Mouse (Mus musculus) hindbrain, embryonic 11.5 days (tissue): ENCODE results near the gene Hif1an. TPM values are rescaled to one million over a fixed set of nuclear protein-coding genes. Genes with fewer than 3 reads are reported as not detected.

Experiments
- ATAC-seq: fragments of 200-750 bp; cut with Nextera tagmentation; 2 replicates; pipeline ENCODE4 v1.8.0; 2017; ENCODE audit warnings: mild to moderate bottlenecking, moderate TSS enrichment, moderate library complexity; ENCODE audit not compliant: low FRiP score
- DNase-seq: peaks from one replicate; pipeline ENCODE4 v3.0.0-alpha.2; 2015; ENCODE audit warnings: low spot score
- H3K27ac ChIP-seq: fragments of 300-500 bp; sonication (generic); 2 replicates; pipeline ENCODE4 v1.5.1; 2014; ENCODE audit warnings: mild to moderate bottlenecking, low read depth, low read length
- H3K27me3 ChIP-seq: fragments of 300-500 bp; sonication (generic); 2 replicates; pipeline ENCODE4 v1.6.1; 2014; ENCODE audit warnings: mild to moderate bottlenecking, low read length, moderate library complexity, mixed read lengths; ENCODE audit not compliant: control insufficient read depth, insufficient read depth
- H3K36me3 ChIP-seq: fragments of 300-500 bp; sonication (generic); 2 replicates; pipeline ENCODE4 v1.6.1; 2014; ENCODE audit warnings: mild to moderate bottlenecking, low read length, moderate library complexity, mixed read lengths; ENCODE audit not compliant: control insufficient read depth, insufficient read depth
- H3K4me1 ChIP-seq: fragments of 300-500 bp; sonication (generic); replicated peaks from 2 replicates; pipeline ENCODE4 v1.6.1; 2014; ENCODE audit warnings: low read length, mixed read lengths; ENCODE audit not compliant: control insufficient read depth, insufficient read depth
- H3K4me2 ChIP-seq: fragments of 300-500 bp; sonication (generic); replicated peaks from 2 replicates; pipeline ENCODE4 v1.6.1; 2014; ENCODE audit warnings: mild to moderate bottlenecking, low read depth, low read length
- H3K4me3 ChIP-seq: fragments of 300-500 bp; sonication (generic); 2 replicates; pipeline ENCODE4 v1.5.1; 2014; ENCODE audit warnings: low read depth, low read length
- H3K9ac ChIP-seq: fragments of 300-500 bp; sonication (generic); 2 replicates; pipeline ENCODE4 v1.6.1; 2014; ENCODE audit warnings: low read depth, low read length
- H3K9me3 ChIP-seq: fragments of 300-500 bp; sonication (generic); 2 replicates; pipeline ENCODE4 v1.6.1; 2016; ENCODE audit warnings: low read length; ENCODE audit not compliant: control insufficient read depth
- WGBS: fragments of 180-500 bp; shearing (Covaris S2); extraction: QIAGEN DNeasy Blood & Tissue Kit; methylation state at CpG from one replicate; pipeline ENCODE4 v1.1.7; 2014; 5-methylcytosine and 5-hydroxymethylcytosine counted together
- polyA plus RNA-seq: library from polyadenylated mRNA; unstranded; fragments of >200 nt; fragmentation: Nextera tagmentation; extraction: Ambion mirVana; gene quantifications from 2 replicates; pipeline ENCODE4 v1.2.1, GENCODE M21; 2014

Gene Hif1an
- polyA plus RNA-seq, 1 experiment from 2014 or later: 31.9 TPM

DNA sequence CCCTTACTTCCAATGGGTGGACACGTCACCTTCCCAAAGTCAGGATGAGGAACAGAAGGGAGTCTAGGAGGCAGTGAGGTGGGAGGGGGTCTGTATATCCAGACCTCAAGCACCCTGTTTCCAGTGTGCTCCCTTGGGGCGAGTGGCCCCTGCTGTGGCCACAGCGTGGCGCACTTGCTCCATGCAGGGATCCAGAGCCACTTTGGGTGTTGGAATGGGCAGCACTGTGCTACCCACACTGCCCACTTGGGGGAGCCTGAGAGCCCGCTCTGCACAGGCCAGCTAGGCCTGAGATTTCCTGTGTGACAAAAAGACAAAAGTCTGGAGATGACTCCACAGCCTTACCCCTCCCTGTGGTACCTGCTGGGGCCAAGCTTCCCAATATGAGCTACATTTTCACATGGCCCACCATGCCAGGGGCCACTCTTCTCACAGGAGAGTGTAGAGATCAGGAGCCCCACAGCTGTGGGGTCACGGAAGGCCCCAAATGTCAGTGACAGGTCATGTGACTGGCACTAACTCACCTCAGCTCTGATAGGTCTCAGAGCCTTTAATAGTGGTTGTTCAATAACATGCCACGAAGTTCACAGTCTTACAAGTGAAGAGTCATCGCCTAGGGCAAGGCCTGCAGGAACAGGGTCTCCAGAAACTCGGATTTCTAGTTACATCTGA is 20.1 kb downstream of the Hif1an start:
- H3K27me3 ChIP-seq: peaks cover 10% of the 10 kb centered on the region; the same call in 1 of the 2 replicates
- H3K27ac ChIP-seq: no peak overlapping the region
- H3K9ac ChIP-seq: no peak overlapping the region
- no peaks in the 10 kb centered on the region for H3K9me3 ChIP-seq
- no peaks in the 10 kb centered on the region for H3K36me3 ChIP-seq
- DNase-seq: peak; percentile 97
- ATAC-seq: peak; percentile 82
- 34% methylated on average over 9 of the region's 9 CpGs for WGBS
- no peak overlapping the region; the same call in 1 of the 2 replicates for H3K4me2 ChIP-seq
- H3K4me3 ChIP-seq: no peak overlapping the region
- no peaks in the 10 kb centered on the region for H3K4me1 ChIP-seq

DNA sequence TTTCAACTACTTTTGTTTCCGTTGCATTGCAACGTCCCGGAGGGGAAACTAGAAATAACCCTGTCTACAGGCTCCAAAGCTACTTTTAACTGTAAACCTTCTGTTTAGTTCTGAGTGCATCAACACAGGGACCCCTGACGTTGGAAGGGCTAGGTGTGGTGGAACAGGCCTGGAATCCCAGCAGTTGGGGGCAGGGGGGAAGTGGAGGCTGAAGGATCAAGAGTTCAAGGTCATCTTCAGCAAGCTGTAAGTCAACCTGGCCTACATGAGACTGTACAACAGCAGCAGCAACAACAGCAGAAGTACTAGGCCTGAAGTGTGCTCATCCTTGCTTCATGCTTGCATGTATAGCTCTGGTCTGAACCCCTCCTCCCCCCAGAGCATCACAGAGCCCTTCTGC is 25.4 kb downstream of the Hif1an start:
- no peak overlapping the region for H3K4me2 ChIP-seq
- H3K27ac ChIP-seq: no peak overlapping the region
- H3K4me1 ChIP-seq: no peaks in the 10 kb centered on the region
- DNase-seq (no peak), ATAC-seq (no peak)
- H3K4me3 ChIP-seq: no peak overlapping the region
- H3K27me3 ChIP-seq: peaks cover 10% of the 10 kb centered on the region; the same call in 1 of the 2 replicates
- H3K36me3 ChIP-seq: no peaks in the 10 kb centered on the region
- H3K9me3 ChIP-seq: no peaks in the 10 kb centered on the region
- 32% methylated on average over 4 of the region's 4 CpGs for WGBS
- H3K9ac ChIP-seq: no peak overlapping the region

DNA sequence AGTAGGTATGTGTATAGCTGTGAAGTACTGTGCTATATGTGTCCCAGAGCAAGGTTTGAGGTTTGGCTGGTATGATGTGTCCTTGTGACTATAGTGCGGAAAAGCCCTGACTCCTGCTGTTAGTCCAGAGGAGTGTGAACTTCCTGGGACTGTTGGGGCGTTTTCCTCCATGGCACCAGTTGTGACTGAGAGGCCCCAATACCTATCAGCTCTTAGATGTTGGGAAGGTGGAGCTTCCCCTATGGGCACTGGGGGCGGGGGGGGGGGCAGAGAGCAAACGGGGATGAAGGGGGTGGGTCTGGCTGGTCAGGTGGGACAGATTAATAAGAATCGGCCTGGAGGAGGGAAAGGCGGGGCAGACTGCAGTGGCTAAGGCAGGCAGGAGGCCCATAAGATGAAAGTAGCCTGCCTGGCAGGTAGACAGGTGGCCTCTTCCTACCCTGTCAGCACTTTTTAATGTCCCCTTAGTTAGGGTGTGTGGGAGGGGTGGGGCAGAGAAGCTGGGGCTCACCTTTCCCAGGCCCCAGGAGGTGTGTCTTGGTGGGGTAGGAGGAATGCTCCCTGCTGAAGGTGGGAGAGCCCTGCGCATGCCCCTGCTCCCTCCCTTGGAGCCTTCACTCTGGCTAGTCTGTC is 27.1 kb downstream of the Hif1an start:
- Histone ChIP-seq H3K9ac (no peak overlapping the region), H3K27ac (no peak overlapping the region), H3K4me2 (no peak overlapping the region), H3K4me1 (no peaks in the 10 kb centered on the region), H3K4me3 (no peak overlapping the region), H3K36me3 (no peaks in the 10 kb centered on the region), H3K27me3 (peaks cover 6% of the 10 kb centered on the region; the same call in 1 of the 2 replicates), H3K9me3 (no peaks in the 10 kb centered on the region)
- DNase-seq (no peak), ATAC-seq (no peak)
- WGBS: 55% methylated on average over 7 of the region's 7 CpGs

DNA sequence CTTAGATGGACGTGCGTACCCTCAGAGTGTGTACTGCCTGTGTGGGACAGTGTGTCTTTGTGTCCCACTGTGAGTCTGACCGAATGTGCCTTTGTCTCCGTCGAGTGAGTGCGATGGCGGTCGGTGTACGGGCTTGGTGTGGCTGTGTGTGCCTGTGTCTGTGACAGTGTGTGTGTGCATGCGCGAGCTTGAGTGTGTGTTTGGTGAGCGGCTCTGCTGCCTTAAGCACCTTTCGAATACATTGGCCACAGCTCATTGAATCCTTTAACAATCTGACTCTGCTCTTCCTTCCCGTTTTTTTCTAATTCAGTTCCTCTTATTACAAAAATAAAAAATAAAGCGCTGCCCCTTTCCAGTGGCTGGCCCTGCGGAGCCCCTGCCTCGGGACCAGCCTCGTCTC is 28.3 kb downstream of the Hif1an start:
- no peaks in the 10 kb centered on the region for H3K9me3 ChIP-seq
- H3K4me1 ChIP-seq: no peaks in the 10 kb centered on the region
- H3K4me3 ChIP-seq: no peak overlapping the region
- H3K27ac ChIP-seq: peak overlapping the region; percentile 47; the same call in 1 of the 2 replicates
- no peak overlapping the region for H3K9ac ChIP-seq
- WGBS: 82% methylated on average over 18 of the region's 18 CpGs
- 0 out of 2 replicates have a peak, but pooled peaks cover 2% of the 10 kb centered on the region for H3K27me3 ChIP-seq
- ATAC-seq (no peak), DNase-seq (no peak)
- H3K36me3 ChIP-seq: no peaks in the 10 kb centered on the region
- H3K4me2 ChIP-seq: no peak overlapping the region

DNA sequence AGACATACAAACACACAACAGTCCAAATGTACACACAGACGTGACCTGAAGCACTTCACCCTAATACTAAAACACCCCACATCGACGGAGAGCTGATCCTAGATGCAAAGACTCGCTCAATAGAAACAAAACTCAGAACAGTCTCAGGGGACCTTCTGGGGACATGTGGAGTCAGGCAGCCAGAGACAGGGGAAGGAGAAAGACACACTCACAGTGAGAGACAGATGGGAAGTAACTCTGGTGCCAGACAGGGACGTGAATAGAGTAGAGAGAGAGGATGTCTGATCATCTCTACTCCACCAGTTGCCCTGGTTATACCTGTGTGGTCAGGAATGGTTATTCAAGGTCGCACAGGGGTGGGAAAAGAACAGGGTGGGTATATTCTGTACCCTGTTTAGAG is 29.0 kb downstream of the Hif1an start:
- H3K27me3 ChIP-seq: 0 out of 2 replicates have a peak, but pooled peaks cover 2% of the 10 kb centered on the region
- no peak for DNase-seq
- WGBS: 74% methylated on average over 6 of the region's 6 CpGs

DNA sequence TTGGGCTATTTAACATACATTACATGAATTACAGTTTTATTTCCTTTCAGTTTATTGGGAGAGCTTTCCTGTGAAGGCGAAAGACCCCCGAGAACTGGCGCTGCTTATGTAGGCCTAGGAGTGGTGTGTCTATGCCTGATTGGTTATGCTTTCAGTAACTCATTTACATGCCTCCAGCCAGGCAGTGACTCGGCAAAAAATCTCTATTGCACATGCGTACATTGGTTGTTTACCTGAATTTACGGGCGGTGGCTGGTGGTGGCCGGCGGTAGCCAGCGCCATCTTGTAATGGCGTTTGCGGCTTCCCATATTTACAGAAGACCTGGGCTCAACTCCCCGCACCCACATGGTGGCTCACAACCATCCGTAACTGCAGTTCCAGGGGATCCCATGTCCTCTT is 31.5 kb downstream of the Hif1an start:
- no peaks in the 10 kb centered on the region for H3K4me1 ChIP-seq
- no peaks in the 10 kb centered on the region for H3K27me3 ChIP-seq
- H3K9me3 ChIP-seq: no peaks in the 10 kb centered on the region
- H3K4me3 ChIP-seq: no peak overlapping the region
- 96% methylated on average over 14 of the region's 14 CpGs for WGBS
- no peak overlapping the region for H3K9ac ChIP-seq
- DNase-seq (no peak), ATAC-seq (no peak)
- H3K36me3 ChIP-seq: no peaks in the 10 kb centered on the region
- no peak overlapping the region for H3K4me2 ChIP-seq
- no peak overlapping the region for H3K27ac ChIP-seq

More for the DNA sequence above, 29.0 kb downstream of the Hif1an start:
- Histone ChIP-seq H3K4me2 (no peak overlapping the region), H3K4me3 (no peak overlapping the region), H3K9ac (no peak overlapping the region), H3K4me1 (no peaks in the 10 kb centered on the region), H3K36me3 (no peaks in the 10 kb centered on the region), H3K9me3 (no peaks in the 10 kb centered on the region), H3K27ac (peak overlapping the region; percentile 47; the same call in 1 of the 2 replicates)
- no peak for ATAC-seq

DNA sequence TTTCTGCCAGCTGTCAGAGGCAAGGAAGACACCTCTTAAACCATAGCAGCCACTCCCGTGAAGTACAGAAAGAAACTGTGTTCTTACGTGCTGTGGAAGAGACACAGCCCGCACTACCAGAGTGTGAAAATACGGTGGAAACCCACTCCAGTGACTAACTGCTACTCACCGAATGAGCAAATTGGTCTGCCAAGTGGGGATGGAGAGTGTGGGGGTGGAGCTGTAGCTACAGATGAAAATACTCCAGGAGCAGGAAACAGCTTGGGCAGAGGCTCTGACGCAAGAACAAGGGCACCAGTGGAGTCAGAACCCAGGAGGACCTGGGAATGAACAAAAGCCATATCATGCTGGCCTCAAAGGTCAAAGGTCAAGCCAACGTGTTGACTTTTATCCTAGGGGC is 55.5 kb downstream of the Hif1an start:
- Histone ChIP-seq H3K9me3 (no peaks in the 10 kb centered on the region), H3K4me1 (no peaks in the 10 kb centered on the region), H3K27ac (no peak overlapping the region), H3K27me3 (no peaks in the 10 kb centered on the region), H3K4me2 (no peak overlapping the region), H3K4me3 (no peak overlapping the region), H3K36me3 (no peaks in the 10 kb centered on the region), H3K9ac (no peak overlapping the region)
- no peak for ATAC-seq
- no peak for DNase-seq
- WGBS: 53% methylated on average over 7 of the region's 7 CpGs
